Mouse (Mus musculus) midbrain, embryonic 16.5 days (tissue): ENCODE data around the gene Trpm3. TPM values are rescaled to one million over a fixed set of nuclear protein-coding genes. Genes with fewer than 3 reads are reported as not detected.

Source experiments
- ATAC-seq: fragments of 200-750 bp; cut with Nextera tagmentation; 2 replicates; pipeline ENCODE4 v1.8.0; 2017; ENCODE audit warnings: moderate TSS enrichment
- H3K27ac ChIP-seq: fragments of 300-500 bp; sonication (generic); 2 replicates; pipeline ENCODE4 v1.5.1; 2014; ENCODE audit warnings: mild to moderate bottlenecking, low read length, mixed read lengths
- H3K27me3 ChIP-seq: fragments of 300-500 bp; sonication (generic); 2 replicates; pipeline ENCODE4 v1.6.1; 2014; ENCODE audit warnings: low read depth, low read length, mixed read lengths; ENCODE audit not compliant: control insufficient read depth, insufficient read depth
- H3K36me3 ChIP-seq: fragments of 300-500 bp; sonication (generic); 2 replicates; pipeline ENCODE4 v1.6.1; 2014; ENCODE audit warnings: mild to moderate bottlenecking, low read length, moderate library complexity, mixed read lengths; ENCODE audit not compliant: control insufficient read depth, insufficient read depth
- H3K4me1 ChIP-seq: fragments of 300-500 bp; sonication (generic); 2 replicates; pipeline ENCODE4 v1.6.1; 2014; ENCODE audit warnings: mild to moderate bottlenecking, low read length, mixed read lengths; ENCODE audit not compliant: control insufficient read depth, insufficient read depth
- H3K4me2 ChIP-seq: fragments of 300-500 bp; sonication (generic); 2 replicates; pipeline ENCODE4 v1.6.1; 2014; ENCODE audit warnings: mild to moderate bottlenecking, low read length, mixed read lengths
- H3K4me3 ChIP-seq: fragments of 300-500 bp; sonication (generic); 2 replicates; pipeline ENCODE4 v1.5.1; 2014; ENCODE audit warnings: low read depth, mild to moderate bottlenecking, low read length, moderate library complexity, mixed read lengths
- H3K9ac ChIP-seq: fragments of 300-500 bp; sonication (generic); 2 replicates; pipeline ENCODE4 v1.6.1; 2014; ENCODE audit warnings: low read depth, low read length, mixed read lengths
- H3K9me3 ChIP-seq: fragments of 300-500 bp; sonication (generic); replicated peaks from 2 replicates; pipeline ENCODE4 v1.6.1; 2014; ENCODE audit warnings: mild to moderate bottlenecking, low read length, mixed read lengths; ENCODE audit not compliant: control insufficient read depth, poor library complexity, severe bottlenecking
- WGBS: fragments of 180-500 bp; shearing (Covaris S2); extraction: QIAGEN DNeasy Blood & Tissue Kit; methylation state at CpG from one replicate; pipeline ENCODE4 v1.1.7; 2014; 5-methylcytosine and 5-hydroxymethylcytosine counted together
- polyA plus RNA-seq: library from polyadenylated mRNA; unstranded; fragments of >200 nt; fragmentation: Nextera tagmentation; extraction: Ambion mirVana; gene quantifications from 2 replicates; pipeline ENCODE4 v1.2.1, GENCODE M21; 2015

Gene Trpm3
- polyA plus RNA-seq, 1 experiment from 2014 or later = 24.7 TPM

GRCm38 (mm10) chr19:22676206-22676605 lies 537.4 kb downstream of the Trpm3 start:
- Histone ChIP-seq H3K4me3 (no peak overlapping the region), H3K9ac (no peak overlapping the region), H3K4me1 (no peaks in the 10 kb centered on the region), H3K27me3 (no peaks in the 10 kb centered on the region), H3K9me3 (no peaks in the 10 kb centered on the region), H3K36me3 (no peaks in the 10 kb centered on the region), H3K4me2 (no peak overlapping the region), H3K27ac (no peak overlapping the region)
- ATAC-seq = no peak
- 53% methylated on average over 4 of the region's 4 CpGs for WGBS

GRCm38 (mm10) chr19:22682238-22682637 lies 543.4 kb downstream of the Trpm3 start:
- H3K9ac ChIP-seq = no peak overlapping the region
- no peak overlapping the region for H3K27ac ChIP-seq
- no peak overlapping the region for H3K4me3 ChIP-seq
- H3K4me1 ChIP-seq = no peaks in the 10 kb centered on the region; the same call in 1 of the 2 replicates
- no peak overlapping the region for H3K4me2 ChIP-seq
- H3K27me3 ChIP-seq = no peaks in the 10 kb centered on the region
- no peaks in the 10 kb centered on the region for H3K36me3 ChIP-seq
- WGBS = 91% methylated on average over 6 of the region's 6 CpGs
- ATAC-seq = no peak
- no peaks in the 10 kb centered on the region for H3K9me3 ChIP-seq

- Histone ChIP-seq H3K4me2 (no peak overlapping the region), H3K9ac (no peak overlapping the region), H3K4me3 (no peak overlapping the region), H3K9me3 (no peaks in the 10 kb centered on the region), H3K27me3 (no peaks in the 10 kb centered on the region), H3K36me3 (no peaks in the 10 kb centered on the region), H3K4me1 (0 out of 2 replicates have a peak, but pooled peaks cover 2% of the 10 kb centered on the region), H3K27ac (no peak overlapping the region)
- no peak for ATAC-seq
- 69% methylated on average over 5 of the region's 5 CpGs for WGBS
These were observed 553.1 kb downstream of the Trpm3 start for GRCm38 (mm10) chr19:22691995-22692394.

- H3K4me2 ChIP-seq = no peak overlapping the region
- no peaks in the 10 kb centered on the region for H3K9me3 ChIP-seq
- no peak overlapping the region for H3K4me3 ChIP-seq
- no peak overlapping the region for H3K27ac ChIP-seq
- 0 out of 2 replicates have a peak, but pooled peaks cover 2% of the 10 kb centered on the region for H3K4me1 ChIP-seq
- H3K27me3 ChIP-seq = no peaks in the 10 kb centered on the region
- no peak overlapping the region for H3K9ac ChIP-seq
- H3K36me3 ChIP-seq = no peaks in the 10 kb centered on the region
- 28% methylated on average over 4 of the region's 4 CpGs for WGBS
- no peak for ATAC-seq
These were observed 553.7 kb downstream of the Trpm3 start for GRCm38 (mm10) chr19:22692553-22692952.

- H3K4me2 ChIP-seq = no peak overlapping the region
- no peak overlapping the region for H3K27ac ChIP-seq
- H3K9ac ChIP-seq = no peak overlapping the region
- WGBS = 60% methylated on average over 5 of the region's 5 CpGs
- ATAC-seq = no peak
- no peaks in the 10 kb centered on the region for H3K9me3 ChIP-seq
- H3K27me3 ChIP-seq = no peaks in the 10 kb centered on the region
- 0 out of 2 replicates have a peak, but pooled peaks cover 2% of the 10 kb centered on the region for H3K4me1 ChIP-seq
- no peaks in the 10 kb centered on the region for H3K36me3 ChIP-seq
- no peak overlapping the region for H3K4me3 ChIP-seq
These were observed 554.1 kb downstream of the Trpm3 start for GRCm38 (mm10) chr19:22692956-22693355.

GRCm38 (mm10) chr19:22695423-22695822 lies 556.6 kb downstream of the Trpm3 start:
- Histone ChIP-seq H3K9ac (no peak overlapping the region), H3K4me3 (no peak overlapping the region), H3K27me3 (no peaks in the 10 kb centered on the region), H3K4me1 (0 out of 2 replicates have a peak, but pooled peaks cover 2% of the 10 kb centered on the region), H3K4me2 (no peak overlapping the region), H3K27ac (no peak overlapping the region), H3K9me3 (no peaks in the 10 kb centered on the region), H3K36me3 (no peaks in the 10 kb centered on the region)
- 54% methylated on average over 2 of the region's 2 CpGs for WGBS
- no peak for ATAC-seq

GRCm38 (mm10) chr19:22698737-22699136 lies 559.9 kb downstream of the Trpm3 start:
- H3K4me3 ChIP-seq = no peak overlapping the region
- no peaks in the 10 kb centered on the region for H3K9me3 ChIP-seq
- 0 out of 2 replicates have a peak, but pooled peaks cover 2% of the 10 kb centered on the region for H3K4me1 ChIP-seq
- WGBS = 95% methylated on average over 4 of the region's 4 CpGs
- no peaks in the 10 kb centered on the region for H3K27me3 ChIP-seq
- no peaks in the 10 kb centered on the region for H3K36me3 ChIP-seq
- H3K4me2 ChIP-seq = no peak overlapping the region
- no peak for ATAC-seq
- no peak overlapping the region for H3K9ac ChIP-seq
- no peak overlapping the region for H3K27ac ChIP-seq

- no peak for ATAC-seq
- 0 out of 2 replicates have a peak, but pooled peaks cover 4% of the 10 kb centered on the region for H3K4me1 ChIP-seq
- H3K27ac ChIP-seq = no peak overlapping the region
- no peaks in the 10 kb centered on the region for H3K36me3 ChIP-seq
- 22% methylated on average over 5 of the region's 5 CpGs for WGBS
- H3K9ac ChIP-seq = no peak overlapping the region
- no peak overlapping the region for H3K4me3 ChIP-seq
- H3K27me3 ChIP-seq = no peaks in the 10 kb centered on the region
- no peaks in the 10 kb centered on the region for H3K9me3 ChIP-seq
- H3K4me2 ChIP-seq = no peak overlapping the region
These were observed 562.2 kb downstream of the Trpm3 start for GRCm38 (mm10) chr19:22700871-22701651.

GRCm38 (mm10) chr19:22703876-22704275 lies 565.0 kb downstream of the Trpm3 start:
- Histone ChIP-seq H3K9ac (no peak overlapping the region), H3K9me3 (no peaks in the 10 kb centered on the region), H3K4me3 (no peak overlapping the region), H3K4me2 (no peak overlapping the region), H3K27me3 (no peaks in the 10 kb centered on the region), H3K4me1 (0 out of 2 replicates have a peak, but pooled peaks cover 4% of the 10 kb centered on the region), H3K36me3 (no peaks in the 10 kb centered on the region), H3K27ac (no peak overlapping the region)
- WGBS = 20% methylated on average over 6 of the region's 6 CpGs
- ATAC-seq = no peak
